Mouse (Mus musculus) intestine, postnatal 0 days (tissue): ENCODE measurements around the gene Tmem145. TPM values are rescaled to one million over a fixed set of nuclear protein-coding genes. Genes with fewer than 3 reads are reported as not detected.

ENCODE experiments used
- ATAC-seq: fragments of 200-750 bp; cut with Nextera tagmentation; 2 replicates; pipeline ENCODE4 v1.8.0; 2017; ENCODE audit warnings: mild to moderate bottlenecking, moderate TSS enrichment, moderate library complexity
- H3K27ac ChIP-seq: fragments of 300-500 bp; sonication (generic); 2 replicates; pipeline ENCODE4 v1.5.1; 2014; ENCODE audit warnings: mild to moderate bottlenecking, low read depth, low read length, moderate library complexity
- H3K27me3 ChIP-seq: fragments of 300-500 bp; sonication (generic); replicated peaks from 2 replicates; pipeline ENCODE4 v1.6.1; 2014; ENCODE audit warnings: low read length, mixed read lengths; ENCODE audit not compliant: control insufficient read depth, insufficient read depth
- H3K36me3 ChIP-seq: fragments of 300-500 bp; sonication (generic); 2 replicates; pipeline ENCODE4 v1.6.1; 2014; ENCODE audit warnings: mild to moderate bottlenecking, moderate library complexity; ENCODE audit not compliant: control insufficient read depth, insufficient read depth
- H3K4me1 ChIP-seq: fragments of 300-500 bp; sonication (generic); replicated peaks from 2 replicates; pipeline ENCODE4 v1.6.1; 2014; ENCODE audit warnings: antibody characterized with exemption, low read length, mixed read lengths; ENCODE audit not compliant: control insufficient read depth, insufficient read depth
- H3K4me2 ChIP-seq: fragments of 300-500 bp; sonication (generic); replicated peaks from 2 replicates; pipeline ENCODE4 v1.6.1; 2014; ENCODE audit warnings: low read depth, mild to moderate bottlenecking, moderate library complexity
- H3K4me3 ChIP-seq: fragments of 300-500 bp; sonication (generic); 2 replicates; pipeline ENCODE4 v1.5.1; 2014; ENCODE audit warnings: low read depth, low read length
- H3K9ac ChIP-seq: fragments of 300-500 bp; sonication (generic); 2 replicates; pipeline ENCODE4 v1.6.1; 2014; ENCODE audit warnings: mild to moderate bottlenecking, low read depth, low read length
- H3K9me3 ChIP-seq: fragments of 300-500 bp; sonication (generic); 2 replicates; pipeline ENCODE4 v1.6.1; 2016; ENCODE audit warnings: mixed run types; ENCODE audit not compliant: control insufficient read depth
- CTCF ChIP-seq: sonication (generic); IDR thresholded peaks from 2 replicates; pipeline ENCODE4 v1.5.1; 2016; ENCODE audit warnings: low read depth, mild to moderate bottlenecking, control low read depth, antibody characterized with exemption, moderate library complexity
- WGBS: fragments of 180-500 bp; shearing (Covaris S2); extraction: QIAGEN DNeasy Blood & Tissue Kit; methylation state at CpG from one replicate; pipeline ENCODE4 v1.1.7; 2014; 5-methylcytosine and 5-hydroxymethylcytosine counted together
- polyA plus RNA-seq: library from polyadenylated mRNA; unstranded; fragments of >200 nt; fragmentation: Nextera tagmentation; extraction: Ambion mirVana; gene quantifications from 2 replicates; pipeline ENCODE4 v1.2.1, GENCODE M21; 2015

The Tmem145 gene
- polyA plus RNA-seq, 1 experiment from 2014 or later, result 0.69 TPM

DNA sequence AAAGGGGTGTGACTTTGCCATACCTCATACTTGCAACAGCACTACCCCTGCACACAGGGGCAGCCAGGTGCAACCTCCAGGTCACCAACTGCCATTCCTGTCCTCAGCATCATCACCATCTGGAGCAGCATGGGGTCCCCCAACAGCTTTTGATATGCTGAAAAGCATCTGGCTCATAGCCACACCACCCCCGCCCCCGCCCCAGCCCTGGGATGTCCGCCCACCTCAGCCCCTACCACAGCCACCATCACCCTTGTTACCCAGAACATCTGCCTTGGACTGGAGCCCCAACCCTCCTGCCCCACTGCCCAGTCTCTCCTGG lies 2.3 kb upstream of the Tmem145 start:
- 74% methylated on average over 3 of the region's 3 CpGs for WGBS
- Histone ChIP-seq H3K4me2 (no peak overlapping the region), H3K9ac (no peak overlapping the region), H3K4me1 (0 out of 2 replicates have a peak, but pooled peaks cover 2% of the 10 kb centered on the region), H3K4me3 (no peak overlapping the region), H3K9me3 (no peaks in the 10 kb centered on the region), H3K27ac (no peak overlapping the region), H3K36me3 (no peaks in the 10 kb centered on the region), H3K27me3 (peaks cover 23% of the 10 kb centered on the region)
- no peak for ATAC-seq
- TF ChIP-seq CTCF, result no peak

DNA sequence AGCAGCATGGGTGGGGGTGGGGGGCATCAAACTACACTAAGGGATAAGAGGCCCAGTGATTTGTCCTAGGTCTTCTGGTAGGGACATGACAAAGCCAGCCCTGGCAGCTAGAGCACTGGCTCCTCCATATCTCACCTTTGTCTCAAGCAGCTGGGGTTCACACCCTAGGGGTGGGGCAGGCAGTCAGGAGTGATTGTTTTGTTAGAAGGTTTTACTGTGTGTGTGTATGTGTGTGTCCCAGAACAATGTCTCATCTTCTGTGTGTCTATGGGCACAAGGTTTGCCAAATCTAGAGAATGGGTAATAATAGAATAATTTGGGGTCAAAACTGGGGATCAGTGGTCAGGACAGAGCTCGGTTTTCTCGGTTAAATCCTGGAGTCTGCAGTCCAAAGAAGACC lies 425 bp upstream of the Tmem145 start:
- H3K4me2 ChIP-seq, result peak overlapping the region; percentile 95
- 0 out of 2 replicates have a peak, but pooled peaks cover 2% of the 10 kb centered on the region for H3K4me1 ChIP-seq
- no peak for ATAC-seq
- no peak for TF ChIP-seq CTCF
- peaks cover 23% of the 10 kb centered on the region for H3K27me3 ChIP-seq
- H3K36me3 ChIP-seq, result no peaks in the 10 kb centered on the region
- 2% methylated on average over 2 of the region's 2 CpGs for WGBS
- H3K9ac ChIP-seq, result no peak overlapping the region
- H3K4me3 ChIP-seq, result peak overlapping the region; percentile 49; the same call in 1 of the 2 replicates
- no peak overlapping the region for H3K27ac ChIP-seq
- no peaks in the 10 kb centered on the region for H3K9me3 ChIP-seq

DNA sequence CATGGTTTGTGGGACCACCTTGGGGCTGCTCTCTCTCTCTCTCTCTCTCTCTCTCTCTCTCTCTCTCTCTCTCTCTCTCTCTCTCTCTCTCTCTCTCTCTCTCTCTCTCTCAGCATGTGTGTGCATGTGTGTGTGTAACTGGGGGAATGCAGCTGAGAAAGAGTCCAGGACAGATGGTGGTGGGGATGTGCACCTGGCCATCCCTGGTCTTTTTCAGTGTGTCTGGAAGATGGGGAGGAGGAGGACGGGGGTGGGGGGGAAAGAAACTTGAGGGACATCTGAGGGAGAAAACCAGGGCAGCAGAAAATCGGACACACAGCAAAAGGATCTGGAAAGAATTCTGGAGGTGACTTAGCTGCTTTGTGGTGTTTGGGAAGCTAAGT lies 699 bp downstream of the Tmem145 start:
- Histone ChIP-seq H3K4me2 (peak overlapping the region; percentile 95; the same call in 1 of the 2 replicates), H3K27me3 (peaks cover 31% of the 10 kb centered on the region), H3K4me1 (0 out of 2 replicates have a peak, but pooled peaks cover 2% of the 10 kb centered on the region), H3K9me3 (no peaks in the 10 kb centered on the region), H3K4me3 (no peak overlapping the region), H3K9ac (no peak overlapping the region), H3K27ac (no peak overlapping the region), H3K36me3 (no peaks in the 10 kb centered on the region)
- WGBS, result 43% methylated on average over 2 of the region's 2 CpGs
- no peak for TF ChIP-seq CTCF
- ATAC-seq, result no peak

DNA sequence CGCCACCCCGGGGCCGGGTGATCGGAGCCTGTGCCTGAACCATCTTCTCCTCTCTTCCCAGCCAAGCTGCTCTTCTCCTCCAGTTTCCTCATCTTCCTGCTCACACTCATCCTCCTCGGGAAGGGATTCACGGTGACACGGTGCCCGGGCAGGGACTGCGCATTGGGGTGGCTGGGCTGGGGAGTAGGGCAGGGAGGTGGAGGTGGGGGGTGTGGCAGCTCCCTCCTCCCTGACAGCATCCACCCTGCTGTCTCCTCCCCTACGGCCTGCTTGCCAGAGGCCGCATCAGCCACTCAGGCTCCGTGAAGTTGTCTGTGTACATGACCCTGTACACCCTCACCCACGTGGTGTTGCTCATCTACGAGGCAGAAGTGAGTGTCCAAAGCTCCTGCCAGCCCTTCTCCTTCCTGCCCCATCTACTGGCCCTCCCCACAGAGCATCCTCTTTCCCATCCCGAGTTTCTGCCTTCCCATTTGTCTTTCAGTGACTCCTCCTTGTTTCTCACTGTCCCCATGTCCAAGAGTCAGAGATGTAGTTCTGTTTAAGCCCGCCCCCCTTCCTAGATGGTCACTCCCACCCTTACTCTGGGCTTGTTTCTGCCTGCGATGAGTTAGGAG lies 2.9 kb downstream of the Tmem145 start:
- 52% methylated on average over 17 of the region's 17 CpGs for WGBS
- H3K4me3 ChIP-seq, result no peak overlapping the region
- H3K4me1 ChIP-seq, result 0 out of 2 replicates have a peak, but pooled peaks cover 2% of the 10 kb centered on the region
- peaks cover 47% of the 10 kb centered on the region for H3K27me3 ChIP-seq
- H3K36me3 ChIP-seq, result no peaks in the 10 kb centered on the region
- no peak overlapping the region for H3K9ac ChIP-seq
- no peak overlapping the region for H3K27ac ChIP-seq
- H3K9me3 ChIP-seq, result no peaks in the 10 kb centered on the region
- no peak for ATAC-seq
- no peak overlapping the region for H3K4me2 ChIP-seq
- TF ChIP-seq CTCF, result no peak

DNA sequence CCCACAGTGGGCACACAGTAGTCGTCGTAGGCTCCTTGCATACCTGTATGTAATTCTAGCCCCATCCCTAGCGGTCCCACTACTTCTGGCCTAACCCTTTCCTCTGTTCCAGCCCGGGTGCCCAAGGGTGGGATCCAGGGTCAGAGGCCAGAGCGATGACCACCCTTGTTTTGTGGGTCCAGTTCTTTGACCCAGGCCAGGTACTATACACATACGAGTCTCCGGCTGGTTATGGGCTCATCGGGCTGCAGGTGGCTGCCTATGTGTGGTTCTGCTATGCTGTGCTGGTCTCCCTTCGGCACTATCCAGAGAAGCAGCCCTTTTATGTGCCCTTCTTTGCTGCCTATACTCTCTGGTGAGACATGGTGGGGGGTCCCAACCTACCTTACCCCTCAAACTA lies 3.5 kb downstream of the Tmem145 start:
- no peaks in the 10 kb centered on the region for H3K36me3 ChIP-seq
- no peak overlapping the region for H3K27ac ChIP-seq
- H3K9me3 ChIP-seq, result no peaks in the 10 kb centered on the region
- H3K4me1 ChIP-seq, result 0 out of 2 replicates have a peak, but pooled peaks cover 2% of the 10 kb centered on the region
- WGBS, result 88% methylated on average over 9 of the region's 9 CpGs
- no peak for ATAC-seq
- no peak overlapping the region for H3K9ac ChIP-seq
- H3K4me3 ChIP-seq, result no peak overlapping the region
- H3K4me2 ChIP-seq, result no peak overlapping the region
- peaks cover 49% of the 10 kb centered on the region for H3K27me3 ChIP-seq
- TF ChIP-seq CTCF, result no peak

DNA sequence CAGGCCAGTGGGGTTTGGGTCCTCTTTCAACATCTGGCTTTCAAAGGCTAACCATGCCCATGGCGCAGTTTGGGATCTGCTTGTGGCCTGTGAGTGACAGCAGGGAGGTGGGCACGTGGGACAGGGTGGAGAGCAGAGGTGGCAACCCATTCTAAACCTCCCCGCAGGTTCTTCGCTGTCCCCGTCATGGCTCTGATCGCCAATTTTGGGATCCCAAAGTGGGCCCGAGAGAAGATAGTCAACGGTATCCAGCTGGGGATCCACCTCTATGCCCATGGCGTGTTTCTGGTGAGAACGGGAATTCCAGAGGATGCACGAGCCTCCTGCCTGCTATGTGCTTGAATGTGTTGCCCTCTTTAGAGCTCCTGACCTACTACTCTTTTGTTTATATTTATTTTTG lies 5.3 kb downstream of the Tmem145 start:
- TF ChIP-seq CTCF, result no peak
- H3K27me3 ChIP-seq, result peaks cover 60% of the 10 kb centered on the region
- H3K27ac ChIP-seq, result no peak overlapping the region
- WGBS, result 71% methylated on average over 11 of the region's 11 CpGs
- H3K4me2 ChIP-seq, result no peak overlapping the region
- H3K4me3 ChIP-seq, result no peak overlapping the region
- H3K9ac ChIP-seq, result no peak overlapping the region
- no peaks in the 10 kb centered on the region for H3K36me3 ChIP-seq
- ATAC-seq, result no peak
- no peaks in the 10 kb centered on the region for H3K9me3 ChIP-seq
- 0 out of 2 replicates have a peak, but pooled peaks cover under 1% of the 10 kb centered on the region for H3K4me1 ChIP-seq
